Mouse (Mus musculus) lung, adult 2 months (tissue): Measurements from ENCODE around the gene Hist2h3c1. TPM values are rescaled to one million over a fixed set of nuclear protein-coding genes. Genes with fewer than 3 reads are reported as not detected.
A peak's percentile ranks its signal among the peaks of the same experiment; 100 is the strongest.
"Not testable (repeated sequence)": the region's sequence is repeated elsewhere in the genome, so short reads cannot be mapped to it uniquely, and the experiment has no call there.

Experiments
- DNase-seq: peaks from one replicate; pipeline ENCODE4 v3.0.0; 2022
- H3K4me1 ChIP-seq: fragments of 200-500 bp; 2 replicates; pipeline ENCODE4 v1.6.1; 2011; ENCODE audit warnings: low read length; ENCODE audit not compliant: control insufficient read depth, insufficient read depth
- H3K4me3 ChIP-seq: fragments of 200-500 bp; replicated peaks from 2 replicates; pipeline ENCODE3; 2011; ENCODE audit warnings: low read depth, mild to moderate bottlenecking, control low read depth, low read length; ENCODE audit errors: extremely low read depth
- CTCF ChIP-seq: fragments of 200-500 bp; IDR thresholded peaks from 2 replicates; pipeline ENCODE4 v1.5.1; 2011; ENCODE audit warnings: mild to moderate bottlenecking, low read length, control low read depth; ENCODE audit not compliant: insufficient read depth
- POLR2A ChIP-seq: fragments of 200-500 bp; IDR thresholded peaks from 2 replicates; pipeline ENCODE4 v1.6.1; 2011; ENCODE audit warnings: low read depth, mild to moderate bottlenecking, control low read depth, low read length, borderline replicate concordance; ENCODE audit errors: extremely low read depth
- WGBS: fragments of 180-500 bp; shearing (Covaris S2); methylation state at CpG from one replicate; pipeline ENCODE4 v1.1.7; 2018; 5-methylcytosine and 5-hydroxymethylcytosine counted together
- polyA plus RNA-seq: library from polyadenylated mRNA; depleted of rRNA; stranded (reverse); fragments of >200 nt; gene quantifications from 2 replicates; pipeline ENCODE4 v1.2.3, GENCODE M21; 2012

The Hist2h3c1 gene
- polyA plus RNA-seq, 1 experiment = not detected

- no peak for DNase-seq
- 73% methylated on average over 9 of the region's 9 CpGs for WGBS
- no peak for TF ChIP-seq POLR2A
- no peak overlapping the region for H3K4me3 ChIP-seq
- H3K4me1 ChIP-seq = peaks cover 18% of the 10 kb centered on the region
Observed at GRCm38 (mm10) chr3:96240799-96241197, 5.7 kb upstream of the Hist2h3c1 start.

- TF ChIP-seq CTCF (no peak), POLR2A (no peak)
- DNase-seq = no peak
- Histone ChIP-seq H3K4me3 (peak overlapping the region; percentile 91), H3K4me1 (peaks cover 13% of the 10 kb centered on the region)
- WGBS = 64% methylated on average over 7 of the region's 7 CpGs
Observed at GRCm38 (mm10) chr3:96243921-96244572, 2.4 kb upstream of the Hist2h3c1 start.

- H3K4me3 ChIP-seq = peak within 1 kb of the TSS; percentile 91
- H3K4me1 ChIP-seq = peaks cover 13% of the 10 kb centered on the region
- peak; percentile 90 for DNase-seq
- WGBS = under 1% methylated on average over 45 of the region's 88 CpGs
- peak; percentile 96 for TF ChIP-seq POLR2A
Observed at GRCm38 (mm10) chr3:96245003-96245886, 1.2 kb upstream of the Hist2h3c1 start, which contains the start of gene Hist2h2aa1. Hist2h2aa1 (plus strand) TSS chr3:96245497.

GRCm38 (mm10) chr3:96246018-96246417 is 467 bp upstream of the Hist2h3c1 start:
- Histone ChIP-seq H3K4me1 (peaks cover 13% of the 10 kb centered on the region), H3K4me3 (peak overlapping the region; percentile 56)
- TF ChIP-seq POLR2A = peak; percentile 28; the same call in 1 of the 2 replicates
- DNase-seq = not testable (repeated sequence)
- WGBS = 0% methylated on average over 12 of the region's 21 CpGs

GRCm38 (mm10) chr3:96247356-96248140 is 1.1 kb downstream of the Hist2h3c1 start:
- 43% methylated on average over 11 of the region's 11 CpGs for WGBS
- H3K4me3 ChIP-seq = no peak overlapping the region
- DNase-seq = no peak

GRCm38 (mm10) chr3:96248141-96249033 is 1.9 kb downstream of the Hist2h3c1 start:
- H3K4me3 ChIP-seq = no peak overlapping the region
- DNase-seq = no peak
- WGBS = 60% methylated on average over 6 of the region's 6 CpGs

More at GRCm38 (mm10) chr3:96247356-96248140, 1.1 kb downstream of the Hist2h3c1 start:
- H3K4me1 ChIP-seq = peaks cover 13% of the 10 kb centered on the region
- TF ChIP-seq POLR2A = no peak
- no peak for TF ChIP-seq CTCF

GRCm38 (mm10) chr3:96249034-96249345 is 2.5 kb downstream of the Hist2h3c1 start:
- H3K4me3 ChIP-seq = no peak overlapping the region

More at GRCm38 (mm10) chr3:96248141-96249033, 1.9 kb downstream of the Hist2h3c1 start:
- H3K4me1 ChIP-seq = peaks cover 10% of the 10 kb centered on the region
- no peak for TF ChIP-seq CTCF
- TF ChIP-seq POLR2A = no peak

GRCm38 (mm10) chr3:96250890-96251289 is 4.4 kb downstream of the Hist2h3c1 start:
- TF ChIP-seq CTCF = no peak
- TF ChIP-seq POLR2A = no peak
- 77% methylated on average over 3 of the region's 3 CpGs for WGBS
- Histone ChIP-seq H3K4me3 (no peak overlapping the region), H3K4me1 (peaks cover 4% of the 10 kb centered on the region; the same call in 1 of the 2 replicates)
- DNase-seq = no peak

More at GRCm38 (mm10) chr3:96249034-96249345, 2.5 kb downstream of the Hist2h3c1 start:
- DNase-seq = no peak
- WGBS = 57% methylated on average over 4 of the region's 4 CpGs
- H3K4me1 ChIP-seq = peaks cover 6% of the 10 kb centered on the region
- no peak for TF ChIP-seq CTCF
- no peak for TF ChIP-seq POLR2A
